Mouse (Mus musculus) megakaryocyte, embryonic 14.5 days (primary cell): ENCODE data around the gene Acy3. TPM values are rescaled to one million over a fixed set of nuclear protein-coding genes. Genes with fewer than 3 reads are reported as not detected.
A peak's percentile ranks its signal among the peaks of the same experiment; 100 is the strongest.

Experiments used
- H3K27me3 ChIP-seq: replicated peaks from 2 replicates; pipeline ENCODE3; 2012; ENCODE audit warnings: inconsistent platforms
- H3K36me3 ChIP-seq: replicated peaks from 2 replicates; pipeline ENCODE3; 2012; ENCODE audit warnings: low read length, inconsistent platforms, mixed read lengths
- H3K4me1 ChIP-seq: 2 replicates; pipeline ENCODE4 v1.6.1; 2012; ENCODE audit warnings: inconsistent platforms
- H3K4me3 ChIP-seq: replicated peaks from 2 replicates; pipeline ENCODE3; 2012; ENCODE audit warnings: moderate library complexity, mild to moderate bottlenecking, inconsistent platforms
- H3K9me3 ChIP-seq: 2 replicates; pipeline ENCODE4 v1.6.1; 2012; ENCODE audit warnings: inconsistent platforms
- FLI1 ChIP-seq: IDR thresholded peaks from 2 replicates; pipeline ENCODE4 v1.6.1; 2012; ENCODE audit warnings: low read length, inconsistent platforms, mixed read lengths
- GATA1 ChIP-seq: IDR thresholded peaks from 3 replicates; pipeline ENCODE4 v1.6.1; 2012; ENCODE audit warnings: mixed read lengths, low read length, inconsistent platforms, borderline replicate concordance
- polyA plus RNA-seq: library from polyadenylated mRNA; stranded (reverse); fragments of >175 nt; gene quantifications from 2 replicates; pipeline ENCODE4 v1.2.3, GENCODE M21; 2012; ENCODE audit warnings: low replicate concordance; ENCODE audit not compliant: insufficient read depth

The Acy3 gene
- polyA plus RNA-seq, 1 experiment = 6.4 TPM

GRCm38 (mm10) chr19:4013066-4013465 lies 26.7 kb downstream of the Acy3 start:
- Histone ChIP-seq H3K4me3 (peak overlapping the region; percentile 97), H3K4me1 (peaks cover 49% of the 10 kb centered on the region), H3K9me3 (no peaks in the 10 kb centered on the region), H3K27me3 (no peaks in the 10 kb centered on the region), H3K36me3 (peaks cover 32% of the 10 kb centered on the region)
- TF ChIP-seq GATA1 (no peak), FLI1 (no peak)

- H3K4me1 ChIP-seq = peaks cover 64% of the 10 kb centered on the region
These were observed 28.4 kb downstream of the Acy3 start for GRCm38 (mm10) chr19:4014802-4015201.

GRCm38 (mm10) chr19:4015635-4016034 lies 29.3 kb downstream of the Acy3 start:
- no peaks in the 10 kb centered on the region for H3K27me3 ChIP-seq
- H3K4me1 ChIP-seq = peaks cover 67% of the 10 kb centered on the region
- peaks cover 6% of the 10 kb centered on the region for H3K36me3 ChIP-seq
- H3K9me3 ChIP-seq = no peaks in the 10 kb centered on the region
- no peak overlapping the region for H3K4me3 ChIP-seq
- TF ChIP-seq GATA1 = no peak
- TF ChIP-seq FLI1 = no peak

More at GRCm38 (mm10) chr19:4014802-4015201, 28.4 kb downstream of the Acy3 start:
- Histone ChIP-seq H3K27me3 (no peaks in the 10 kb centered on the region), H3K36me3 (peaks cover 15% of the 10 kb centered on the region), H3K4me3 (peak overlapping the region; percentile 44), H3K9me3 (no peaks in the 10 kb centered on the region)
- TF ChIP-seq GATA1 (no peak), FLI1 (no peak)

GRCm38 (mm10) chr19:4017921-4018587 lies 31.7 kb downstream of the Acy3 start:
- Histone ChIP-seq H3K9me3 (no peaks in the 10 kb centered on the region), H3K36me3 (no peaks in the 10 kb centered on the region), H3K27me3 (no peaks in the 10 kb centered on the region), H3K4me3 (no peak overlapping the region), H3K4me1 (peaks cover 50% of the 10 kb centered on the region)
- TF ChIP-seq GATA1 = no peak
- TF ChIP-seq FLI1 = no peak

- Histone ChIP-seq H3K9me3 (no peaks in the 10 kb centered on the region), H3K4me3 (peak overlapping the region; percentile 38), H3K27me3 (no peaks in the 10 kb centered on the region), H3K36me3 (no peaks in the 10 kb centered on the region), H3K4me1 (peaks cover 43% of the 10 kb centered on the region)
- TF ChIP-seq GATA1 = no peak
- no peak for TF ChIP-seq FLI1
These were observed 32.6 kb downstream of the Acy3 start for GRCm38 (mm10) chr19:4018743-4019583.

- Histone ChIP-seq H3K36me3 (no peaks in the 10 kb centered on the region), H3K4me3 (no peak overlapping the region), H3K27me3 (peaks cover 10% of the 10 kb centered on the region), H3K9me3 (peaks cover 25% of the 10 kb centered on the region), H3K4me1 (peaks cover 21% of the 10 kb centered on the region)
- TF ChIP-seq FLI1 = no peak
- TF ChIP-seq GATA1 = no peak
These were observed 36.8 kb downstream of the Acy3 start for GRCm38 (mm10) chr19:4023185-4023584.

- no peak overlapping the region for H3K4me3 ChIP-seq
- peaks cover 10% of the 10 kb centered on the region for H3K27me3 ChIP-seq
- H3K4me1 ChIP-seq = peaks cover 9% of the 10 kb centered on the region
- peaks cover 35% of the 10 kb centered on the region for H3K9me3 ChIP-seq
- H3K36me3 ChIP-seq = no peaks in the 10 kb centered on the region
- TF ChIP-seq GATA1 (no peak), FLI1 (no peak)
These were observed 41.2 kb downstream of the Acy3 start for GRCm38 (mm10) chr19:4027576-4027975.

GRCm38 (mm10) chr19:4032668-4033067 lies 46.3 kb downstream of the Acy3 start:
- peaks cover 14% of the 10 kb centered on the region; the same call in 1 of the 2 replicates for H3K9me3 ChIP-seq
- TF ChIP-seq FLI1 (no peak), GATA1 (no peak)
- peaks cover 19% of the 10 kb centered on the region for H3K36me3 ChIP-seq
- H3K4me1 ChIP-seq = peaks cover 42% of the 10 kb centered on the region
- no peaks in the 10 kb centered on the region for H3K27me3 ChIP-seq
- H3K4me3 ChIP-seq = no peak overlapping the region

- Histone ChIP-seq H3K9me3 (peaks cover 9% of the 10 kb centered on the region; the same call in 1 of the 2 replicates), H3K4me3 (no peak overlapping the region), H3K4me1 (peaks cover 47% of the 10 kb centered on the region), H3K36me3 (peaks cover 19% of the 10 kb centered on the region), H3K27me3 (no peaks in the 10 kb centered on the region)
- no peak for TF ChIP-seq FLI1
- no peak for TF ChIP-seq GATA1
These were observed 46.9 kb downstream of the Acy3 start for GRCm38 (mm10) chr19:4033298-4033697.

- TF ChIP-seq FLI1 (no peak), GATA1 (no peak)
- Histone ChIP-seq H3K9me3 (0 out of 2 replicates have a peak, but pooled peaks cover 8% of the 10 kb centered on the region), H3K4me3 (no peak overlapping the region), H3K27me3 (no peaks in the 10 kb centered on the region), H3K36me3 (peaks cover 19% of the 10 kb centered on the region), H3K4me1 (peaks cover 49% of the 10 kb centered on the region)
These were observed 47.4 kb downstream of the Acy3 start for GRCm38 (mm10) chr19:4033742-4034141.
